Mouse (Mus musculus) liver, postnatal 0 days (tissue): Measurements from ENCODE around the gene Foxa3.

Source experiments
- CTCF ChIP-seq: sonication (generic); IDR thresholded peaks from 2 replicates; pipeline ENCODE4 v1.5.1; 2016; ENCODE audit warnings: antibody characterized with exemption, low read depth
- EP300 ChIP-seq: IDR thresholded peaks from 2 replicates; pipeline ENCODE4 v1.6.1; 2016; ENCODE audit warnings: antibody characterized with exemption, low read depth, mild to moderate bottlenecking

DNA sequence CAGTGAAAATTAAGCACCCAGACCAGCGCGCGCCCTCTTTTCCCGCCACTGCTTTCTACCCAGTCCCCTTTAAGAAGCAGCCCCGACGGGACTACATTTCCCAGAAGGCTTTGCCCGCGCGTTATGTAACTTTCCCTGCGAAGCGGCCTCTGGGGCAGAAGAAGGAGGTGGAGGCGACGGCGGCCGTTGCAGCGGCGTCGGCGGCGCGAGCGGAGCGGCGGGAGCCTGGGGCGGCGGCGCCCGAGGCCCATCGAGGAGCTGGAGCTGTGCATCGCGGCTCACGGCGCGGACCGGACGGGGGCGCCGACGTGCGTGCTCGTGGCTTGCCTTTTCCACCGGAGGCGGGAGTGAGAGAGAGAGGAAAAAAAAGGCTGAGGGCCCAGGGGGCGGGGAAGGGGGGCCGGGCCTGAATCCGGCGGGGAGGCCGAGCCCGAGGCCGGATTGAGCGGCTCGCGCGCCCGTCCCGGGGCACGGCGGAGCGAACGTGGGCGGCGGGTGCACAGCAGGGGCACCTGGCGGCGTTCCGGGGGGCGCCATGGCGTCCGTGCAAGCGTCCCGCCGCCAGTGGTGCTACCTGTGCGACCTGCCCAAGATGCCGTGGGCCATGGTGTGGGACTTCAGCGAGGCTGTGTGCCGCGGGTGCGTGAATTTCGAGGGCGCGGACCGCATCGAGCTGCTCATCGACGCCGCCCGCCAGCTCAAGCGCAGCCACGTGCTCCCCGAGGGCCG lies 19.3 kb downstream of the Foxa3 start, which contains the start of gene Irf2bp1:
- no peak for TF ChIP-seq EP300
- TF ChIP-seq CTCF: peak; percentile 24
